Mouse (Mus musculus) olfactory bulb, adult 2 months (tissue): ENCODE measurements around the gene Ttll5. TPM values are rescaled to one million over a fixed set of nuclear protein-coding genes. Genes with fewer than 3 reads are reported as not detected.

Experiments
- H3K27ac ChIP-seq: fragments of 200-500 bp; 2 replicates; pipeline ENCODE4 v1.5.1; 2012; ENCODE audit warnings: low read depth, low read length; ENCODE audit not compliant: insufficient read depth
- H3K4me1 ChIP-seq: fragments of 200-500 bp; 2 replicates; pipeline ENCODE4 v1.6.1; 2012; ENCODE audit warnings: low read length; ENCODE audit not compliant: control insufficient read depth, insufficient read depth
- H3K4me3 ChIP-seq: fragments of 200-500 bp; 2 replicates; pipeline ENCODE4 v1.5.1; 2012; ENCODE audit warnings: mild to moderate bottlenecking, low read depth, low read length, moderate library complexity; ENCODE audit not compliant: insufficient read depth
- CTCF ChIP-seq: fragments of 200-500 bp; IDR thresholded peaks from 2 replicates; pipeline ENCODE4 v1.5.1; 2012; ENCODE audit warnings: low read depth, mild to moderate bottlenecking, low read length, moderate library complexity; ENCODE audit not compliant: insufficient read depth
- POLR2A ChIP-seq: fragments of 200-500 bp; IDR thresholded peaks from 2 replicates; pipeline ENCODE4 v1.6.1; 2012; ENCODE audit warnings: mild to moderate bottlenecking, low read depth, low read length, moderate library complexity; ENCODE audit not compliant: insufficient read depth
- WGBS: fragments of 180-500 bp; shearing (Covaris S2); methylation state at CpG from one replicate; pipeline ENCODE4 v1.1.7; 2018; 5-methylcytosine and 5-hydroxymethylcytosine counted together
- polyA plus RNA-seq: library from polyadenylated mRNA; stranded (reverse); fragments of >200 nt; gene quantifications from 2 replicates; pipeline ENCODE4 v1.2.4, GENCODE M21; 2012; ENCODE audit warnings: low replicate concordance; ENCODE audit not compliant: missing spikeins, insufficient read depth, insufficient read length

The Ttll5 gene
- polyA plus RNA-seq, 1 experiment = not detected

DNA sequence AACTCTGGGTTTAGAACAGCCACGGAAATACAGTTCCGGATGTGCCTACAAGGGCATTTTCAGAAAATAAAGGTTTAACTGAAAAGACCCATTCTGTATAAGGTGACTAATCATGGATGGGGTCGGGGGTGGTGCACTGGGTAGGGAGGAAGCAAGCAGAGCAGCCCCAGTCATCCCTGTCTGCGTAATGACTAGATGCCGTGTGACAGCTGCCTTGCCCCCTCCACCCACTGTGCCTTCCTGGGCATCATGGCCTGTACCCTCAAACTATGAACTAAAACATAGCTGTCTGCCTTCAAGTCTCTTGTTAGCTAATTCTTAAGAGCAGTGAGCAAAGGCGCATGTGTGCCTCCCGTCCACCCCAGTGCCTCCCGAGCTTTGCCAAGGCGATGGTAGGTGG lies 281.6 kb downstream of the Ttll5 start:
- TF ChIP-seq POLR2A = no peak
- TF ChIP-seq CTCF = no peak
- WGBS = 53% methylated on average over 9 of the region's 9 CpGs
- no peak overlapping the region for H3K4me3 ChIP-seq
- H3K4me1 ChIP-seq = peaks cover 39% of the 10 kb centered on the region
- H3K27ac ChIP-seq = peak overlapping the region; percentile 31; the same call in 1 of the 2 replicates

- WGBS = 79% methylated on average over 7 of the region's 7 CpGs
- H3K27ac ChIP-seq = no peak overlapping the region
- peaks cover 39% of the 10 kb centered on the region for H3K4me1 ChIP-seq
- no peak overlapping the region for H3K4me3 ChIP-seq
- TF ChIP-seq CTCF (no peak), POLR2A (no peak)
Observed at GRCm38 (mm10) chr12:86107645-86108044, 283.2 kb downstream of the Ttll5 start.

- WGBS = 86% methylated on average over 4 of the region's 4 CpGs
- H3K4me1 ChIP-seq = peaks cover 24% of the 10 kb centered on the region
- H3K27ac ChIP-seq = no peak overlapping the region
- no peak overlapping the region for H3K4me3 ChIP-seq
- TF ChIP-seq CTCF (no peak), POLR2A (no peak)
Observed at GRCm38 (mm10) chr12:86109531-86109930, 285.1 kb downstream of the Ttll5 start.

GRCm38 (mm10) chr12:86110637-86111036 lies 286.2 kb downstream of the Ttll5 start:
- TF ChIP-seq POLR2A = no peak
- Histone ChIP-seq H3K4me1 (peaks cover 13% of the 10 kb centered on the region), H3K4me3 (no peak overlapping the region), H3K27ac (no peak overlapping the region)
- WGBS = 97% methylated on average over 2 of the region's 2 CpGs

Other genes with a start within 250 kb of the Ttll5 start
- gene Jdp2, start 225.6 kb upstream of the Ttll5 start, polyA plus RNA-seq = not detected in 2 replicates
- not detected in 2 replicates for gene Batf, start 138.0 kb upstream of the Ttll5 start, polyA plus RNA-seq
- not detected in 2 replicates for gene Flvcr2, start 78.1 kb upstream of the Ttll5 start, polyA plus RNA-seq
- not detected in 2 replicates for gene Erg28, start 109 bp upstream of the Ttll5 start, polyA plus RNA-seq